Mouse (Mus musculus) lung, embryonic 14.5 days (tissue): ENCODE data around the gene Cyp2ab1. TPM values are rescaled to one million over a fixed set of nuclear protein-coding genes. Genes with fewer than 3 reads are reported as not detected.

Source experiments
- ATAC-seq: fragments of 200-750 bp; cut with Nextera tagmentation; 2 replicates; pipeline ENCODE4 v1.8.0; 2017; ENCODE audit warnings: mild to moderate bottlenecking, moderate TSS enrichment, moderate library complexity; ENCODE audit not compliant: insufficient read depth
- DNase-seq: peaks from one replicate; pipeline ENCODE4 v3.0.0-alpha.2; 2015
- H3K27ac ChIP-seq: fragments of 300-500 bp; sonication (generic); 2 replicates; pipeline ENCODE4 v1.5.1; 2014; ENCODE audit warnings: low read depth, mild to moderate bottlenecking, moderate library complexity
- H3K27me3 ChIP-seq: fragments of 300-500 bp; sonication (generic); 2 replicates; pipeline ENCODE4 v1.6.1; 2014; ENCODE audit warnings: low read length, control low read depth; ENCODE audit not compliant: insufficient read depth
- H3K36me3 ChIP-seq: fragments of 300-500 bp; sonication (generic); 2 replicates; pipeline ENCODE4 v1.6.1; 2014; ENCODE audit warnings: control low read depth; ENCODE audit not compliant: insufficient read depth
- H3K4me1 ChIP-seq: fragments of 300-500 bp; sonication (generic); 2 replicates; pipeline ENCODE4 v1.6.1; 2014; ENCODE audit warnings: antibody characterized with exemption, control low read depth; ENCODE audit not compliant: insufficient read depth
- H3K4me2 ChIP-seq: fragments of 300-500 bp; sonication (generic); 2 replicates; pipeline ENCODE4 v1.6.1; 2014; ENCODE audit warnings: mild to moderate bottlenecking
- H3K4me3 ChIP-seq: fragments of 300-500 bp; sonication (generic); 2 replicates; pipeline ENCODE4 v1.5.1; 2014; ENCODE audit warnings: low read depth, low read length
- H3K9ac ChIP-seq: fragments of 300-500 bp; sonication (generic); 2 replicates; pipeline ENCODE4 v1.6.1; 2014
- H3K9me3 ChIP-seq: fragments of 300-500 bp; sonication (generic); 2 replicates; pipeline ENCODE4 v1.6.1; 2016; ENCODE audit warnings: low read depth, low read length, control low read depth
- CTCF ChIP-seq: IDR thresholded peaks from 2 replicates; pipeline ENCODE4 v1.5.1; 2016; ENCODE audit warnings: antibody characterized with exemption, low read depth
- WGBS: fragments of 180-500 bp; shearing (Covaris S2); extraction: QIAGEN DNeasy Blood & Tissue Kit; methylation state at CpG from one replicate; pipeline ENCODE4 v1.1.7; 2014; 5-methylcytosine and 5-hydroxymethylcytosine counted together
- polyA plus RNA-seq: library from polyadenylated mRNA; unstranded; fragments of >200 nt; fragmentation: Nextera tagmentation; extraction: Ambion mirVana; gene quantifications from 2 replicates; pipeline ENCODE4 v1.2.1, GENCODE M21; 2014

The Cyp2ab1 gene
- polyA plus RNA-seq, 1 experiment from 2014 or later: not detected

GRCm38 (mm10) chr16:20271339-20271738 lies 53.9 kb downstream of the Cyp2ab1 start:
- Histone ChIP-seq H3K9me3 (no peaks in the 10 kb centered on the region), H3K4me1 (peaks cover 2% of the 10 kb centered on the region; the same call in 1 of the 2 replicates), H3K27ac (no peak overlapping the region), H3K36me3 (no peaks in the 10 kb centered on the region), H3K4me3 (no peak overlapping the region), H3K27me3 (no peaks in the 10 kb centered on the region), H3K4me2 (no peak overlapping the region), H3K9ac (no peak overlapping the region)
- ATAC-seq (no peak), DNase-seq (no peak)
- no peak for TF ChIP-seq CTCF
- WGBS: 75% methylated on average over 4 of the region's 4 CpGs

GRCm38 (mm10) chr16:20265089-20265488 lies 60.1 kb downstream of the Cyp2ab1 start:
- Histone ChIP-seq H3K4me3 (no peak overlapping the region), H3K4me2 (no peak overlapping the region), H3K27ac (no peak overlapping the region), H3K9me3 (no peaks in the 10 kb centered on the region), H3K36me3 (no peaks in the 10 kb centered on the region), H3K4me1 (no peaks in the 10 kb centered on the region), H3K27me3 (no peaks in the 10 kb centered on the region), H3K9ac (no peak overlapping the region)
- TF ChIP-seq CTCF: no peak
- ATAC-seq (no peak), DNase-seq (no peak)
- 67% methylated on average over 7 of the region's 7 CpGs for WGBS

Other genes with a start within 250 kb of the Cyp2ab1 start
- gene Klhl24, start 227.9 kb downstream of the Cyp2ab1 start, polyA plus RNA-seq: 21.4 and 26.1 TPM in 2 replicates
- gene Yeats2, start 184.3 kb downstream of the Cyp2ab1 start, polyA plus RNA-seq: 46.3 and 53.3 TPM in 2 replicates
- gene Map6d1, start 84.0 kb downstream of the Cyp2ab1 start, polyA plus RNA-seq: 0.70 and 0.71 TPM in 2 replicates
- gene Parl, start 23.0 kb downstream of the Cyp2ab1 start, polyA plus RNA-seq: 91.2 and 92.1 TPM in 2 replicates
- 60.2 and 63.0 TPM in 2 replicates for gene Abcc5, start 101.0 kb upstream of the Cyp2ab1 start, polyA plus RNA-seq
- gene Eif2b5, start 173.4 kb upstream of the Cyp2ab1 start, polyA plus RNA-seq: 111 and 112 TPM in 2 replicates
- 24.6 and 25.2 TPM in 2 replicates for gene Dvl3, start 191.6 kb upstream of the Cyp2ab1 start, polyA plus RNA-seq
- 641 and 646 TPM in 2 replicates for gene Ap2m1, start 210.1 kb upstream of the Cyp2ab1 start, polyA plus RNA-seq
- 51.1 and 53.9 TPM in 2 replicates for gene Abcf3, start 223.2 kb upstream of the Cyp2ab1 start, polyA plus RNA-seq